Mouse (Mus musculus): Measurements from ENCODE around the gene Secisbp2.

Secisbp2 gene

DNA sequence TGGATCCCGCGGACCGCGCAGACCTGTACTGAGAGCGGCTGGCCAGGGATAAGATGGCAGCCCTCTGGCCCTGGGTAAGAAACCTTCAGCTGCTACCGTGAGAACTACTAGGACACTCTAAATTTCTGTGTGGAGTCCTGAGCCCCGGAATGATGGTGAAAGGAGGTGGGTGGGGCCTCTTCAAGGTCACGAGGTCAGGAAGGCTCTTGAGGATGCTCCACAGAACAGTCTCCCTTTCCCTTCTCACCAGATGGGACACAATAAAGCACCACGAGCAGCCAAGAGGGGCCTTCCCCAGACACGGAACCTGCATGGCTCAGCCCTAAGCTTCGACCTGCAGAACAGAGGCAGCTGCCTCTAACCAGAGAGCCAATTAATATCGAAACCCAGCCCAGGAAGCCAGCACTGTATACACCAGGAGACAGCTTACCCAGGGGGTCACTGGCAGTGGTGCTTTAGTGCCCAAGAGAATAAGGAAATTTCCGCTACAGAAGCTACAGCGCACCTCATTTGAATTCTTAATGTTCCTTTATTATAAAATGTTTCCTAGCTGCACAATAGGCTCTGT, 80.7 kb downstream of the Secisbp2 start:
- no peak for DNase-seq (ENCODE audit: low spot score in 2 of 2)
